Mouse (Mus musculus): ENCODE results near the gene 6430628N08Rik.

The 6430628N08Rik gene

GRCm38 (mm10) chr4:115890553-115890952, at the start of gene 6430628N08Rik:
Gene 6430628N08Rik, plus strand, starts transcription at chr4:115890665.
- no peak for DNase-seq (ENCODE audit: low spot score in 2 of 2)

GRCm38 (mm10) chr4:115840842-115841241, 49.6 kb upstream of the 6430628N08Rik start:
- DNase-seq (ENCODE audit: low spot score in 2 of 2), result no peak

- no peak for DNase-seq (ENCODE audit: low spot score in 2 of 2)
Measured at GRCm38 (mm10) chr4:115846656-115847055, 43.8 kb upstream of the 6430628N08Rik start.

- DNase-seq (ENCODE audit: low spot score in 2 of 2), result no peak
Measured at GRCm38 (mm10) chr4:115847377-115847776, 43.1 kb upstream of the 6430628N08Rik start.

GRCm38 (mm10) chr4:115848083-115848482, 42.4 kb upstream of the 6430628N08Rik start:
- DNase-seq (ENCODE audit: low spot score in 2 of 2), result no peak

- no peak for DNase-seq (ENCODE audit: low spot score in 2 of 2)
Measured at GRCm38 (mm10) chr4:115848990-115849677, 41.3 kb upstream of the 6430628N08Rik start.

GRCm38 (mm10) chr4:115850111-115850510, 40.4 kb upstream of the 6430628N08Rik start:
- DNase-seq (ENCODE audit: low spot score in 2 of 2), result no peak

GRCm38 (mm10) chr4:115850631-115851030, 39.8 kb upstream of the 6430628N08Rik start:
- no peak for DNase-seq (ENCODE audit: low spot score in 2 of 2)

- DNase-seq (ENCODE audit: low spot score in 2 of 2), result no peak
Measured at GRCm38 (mm10) chr4:115851569-115851968, 38.9 kb upstream of the 6430628N08Rik start.

- no peak for DNase-seq (ENCODE audit: low spot score in 2 of 2)
Measured at GRCm38 (mm10) chr4:115855100-115855499, 35.4 kb upstream of the 6430628N08Rik start.

GRCm38 (mm10) chr4:115855609-115856008, 34.9 kb upstream of the 6430628N08Rik start:
- no peak for DNase-seq (ENCODE audit: low spot score in 2 of 2)

- no peak for DNase-seq (ENCODE audit: low spot score in 2 of 2)
Measured at GRCm38 (mm10) chr4:115856282-115856681, 34.2 kb upstream of the 6430628N08Rik start.

- DNase-seq (ENCODE audit: low spot score in 2 of 2), result no peak
Measured at GRCm38 (mm10) chr4:115857293-115857883, 33.1 kb upstream of the 6430628N08Rik start.

- no peak for DNase-seq (ENCODE audit: low spot score in 2 of 2)
Measured at GRCm38 (mm10) chr4:115863352-115863751, 27.1 kb upstream of the 6430628N08Rik start.

GRCm38 (mm10) chr4:115863880-115864279, 26.6 kb upstream of the 6430628N08Rik start:
- DNase-seq (ENCODE audit: low spot score in 2 of 2), result no peak

- no peak for DNase-seq (ENCODE audit: low spot score in 2 of 2)
Measured at GRCm38 (mm10) chr4:115869512-115870210, 20.8 kb upstream of the 6430628N08Rik start.

GRCm38 (mm10) chr4:115873231-115873630, 17.2 kb upstream of the 6430628N08Rik start:
- DNase-seq (ENCODE audit: low spot score in 2 of 2), result no peak

GRCm38 (mm10) chr4:115878216-115878678, 12.2 kb upstream of the 6430628N08Rik start:
- no peak for DNase-seq (ENCODE audit: low spot score in 2 of 2)

- no peak for DNase-seq (ENCODE audit: low spot score in 2 of 2)
Measured at GRCm38 (mm10) chr4:115878828-115879227, 11.6 kb upstream of the 6430628N08Rik start.

GRCm38 (mm10) chr4:115881183-115881582, 9.3 kb upstream of the 6430628N08Rik start:
- DNase-seq (ENCODE audit: low spot score in 2 of 2), result no peak

- no peak for DNase-seq (ENCODE audit: low spot score in 2 of 2)
Measured at GRCm38 (mm10) chr4:115882195-115882594, 8.3 kb upstream of the 6430628N08Rik start.

- DNase-seq (ENCODE audit: low spot score in 2 of 2), result no peak
Measured at GRCm38 (mm10) chr4:115884022-115884421, 6.4 kb upstream of the 6430628N08Rik start, which contains the start of gene Kncn. Gene Kncn, plus strand, starts transcription at chr4:115884400.

GRCm38 (mm10) chr4:115885846-115886245, 4.6 kb upstream of the 6430628N08Rik start:
- DNase-seq (ENCODE audit: low spot score in 2 of 2), result no peak
